Mouse (Mus musculus) spleen, postnatal 0 days (tissue): ENCODE data around the gene Rhno1. TPM values are rescaled to one million over a fixed set of nuclear protein-coding genes. Genes with fewer than 3 reads are reported as not detected.

Experiments
- polyA plus RNA-seq: library from polyadenylated mRNA; unstranded; fragments of >200 nt; fragmentation: Nextera tagmentation; extraction: Ambion mirVana; gene quantifications from 2 replicates; pipeline ENCODE4 v1.2.1, GENCODE M21; 2015

Gene Rhno1
- 73.4 and 75.4 TPM in 2 replicates for polyA plus RNA-seq

GRCm38 (mm10) chr6:128362381-128363006 is at the start of gene Rhno1, which contains the start of gene Foxm1:
Rhno1 (minus strand) TSS chr6:128362911.
Foxm1 (plus strand) TSS chr6:128362967.

DNA sequence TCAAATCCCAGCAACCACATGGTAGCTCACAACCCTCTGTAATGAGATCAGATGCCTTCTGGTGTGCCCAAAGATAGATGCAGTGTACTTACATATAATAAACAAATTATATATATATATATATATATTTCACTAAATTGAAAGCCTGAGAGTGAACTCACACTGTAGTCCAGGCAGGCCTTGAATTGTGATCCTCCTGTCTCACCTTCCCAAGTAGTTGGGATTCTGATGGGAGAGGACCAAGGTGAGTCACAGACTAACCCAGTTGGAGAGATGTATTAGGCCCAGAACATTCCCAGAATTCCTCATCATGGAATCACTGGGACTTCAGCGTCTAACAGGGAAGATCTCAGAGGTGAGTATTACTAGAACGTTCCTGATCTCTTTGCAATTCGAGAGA is 36.3 kb upstream of the Rhno1 start, which contains the start of gene Nrip2:
Nrip2 (plus strand) TSS at position 301 of the 400 bp plus-strand sequence.

DNA sequence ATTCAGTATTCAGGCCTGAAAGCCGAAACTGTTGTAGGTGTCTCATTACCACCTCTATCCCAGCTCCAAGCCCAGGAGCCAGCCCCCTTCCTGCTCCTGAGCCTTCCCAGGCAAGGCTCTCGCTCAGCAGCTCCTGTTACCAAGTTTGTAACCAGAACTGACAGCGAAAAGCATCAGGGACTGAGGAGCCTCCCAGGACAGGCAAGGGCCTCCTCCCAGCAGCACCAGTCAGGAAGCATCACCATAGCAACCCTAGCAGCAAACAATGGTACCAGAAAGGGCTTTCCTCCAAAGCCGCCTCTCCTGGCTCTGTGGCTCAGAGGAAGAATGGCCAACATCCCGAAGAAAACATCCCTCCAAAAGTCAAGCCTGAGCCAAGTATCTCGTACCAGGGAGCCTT is 12.5 kb upstream of the Rhno1 start, which contains the start of the genes Tex52 and Gm44596:
Tex52 (plus strand) TSS at position 265 of the 400 bp plus-strand sequence.
Gm44596 (plus strand) TSS at position 312 of the 400 bp plus-strand sequence.

DNA sequence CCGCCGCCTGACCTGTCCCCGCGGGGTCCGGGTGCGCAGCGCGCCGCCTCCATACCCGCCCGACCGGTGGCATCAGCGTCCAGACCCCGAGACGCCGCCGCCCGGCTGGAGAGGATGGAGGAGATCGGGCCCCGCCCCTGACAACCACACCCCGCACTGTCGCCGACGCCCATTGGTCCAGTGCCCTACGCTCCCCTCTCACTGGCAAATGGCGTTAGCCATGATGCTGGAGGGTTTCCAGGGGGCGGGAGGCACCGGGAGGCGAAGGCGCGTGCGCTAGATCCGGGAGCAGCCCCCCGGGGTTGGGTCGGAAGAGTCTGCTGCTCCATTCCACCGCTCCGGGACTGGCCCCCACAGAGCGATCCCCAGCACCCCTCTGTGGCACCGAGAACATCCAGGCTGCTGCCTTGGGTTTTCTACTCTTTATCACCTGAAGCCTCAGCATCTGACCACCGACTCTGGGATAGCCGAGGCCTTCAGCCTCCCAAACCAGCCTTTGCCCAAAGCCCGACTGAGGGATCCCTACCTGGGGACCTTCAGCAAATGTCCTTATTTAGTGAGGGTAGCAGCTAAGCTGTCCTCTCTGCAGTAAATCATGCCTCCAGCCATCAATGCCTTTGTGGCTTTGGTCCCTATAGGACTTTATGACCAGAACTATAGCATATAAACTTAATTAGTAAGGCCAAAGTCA is 6.8 kb downstream of the Rhno1 start, which contains the start of gene Tulp3:
Tulp3 (minus strand) TSS at position 126 of the 691 bp plus-strand sequence.

Other genes starting within 250 kb of the Rhno1 start
- gene Tspan9, start 219.3 kb downstream of the Rhno1 start, polyA plus RNA-seq = 23.6 and 30.8 TPM in 2 replicates
- 0.43 and 0.49 TPM in 2 replicates for gene Tead4, start 62.1 kb downstream of the Rhno1 start, polyA plus RNA-seq
- gene Tulp3, start 7.1 kb downstream of the Rhno1 start, polyA plus RNA-seq = 4.7 and 6.6 TPM in 2 replicates
- gene Foxm1, start 56 bp upstream of the Rhno1 start, polyA plus RNA-seq = 11.4 and 13.1 TPM in 2 replicates
- 0.10 TPM in 1 of 2 replicates, not detected in the other for gene Tex52, start 12.5 kb upstream of the Rhno1 start, polyA plus RNA-seq
- gene Gm44596, start 12.6 kb upstream of the Rhno1 start, polyA plus RNA-seq = not detected in 2 replicates
- 0.99 and 1.2 TPM in 2 replicates for gene Nrip2, start 36.4 kb upstream of the Rhno1 start, polyA plus RNA-seq
- gene Itfg2, start 62.0 kb upstream of the Rhno1 start, polyA plus RNA-seq = 14.2 and 16.5 TPM in 2 replicates
- gene Fkbp4, start 75.8 kb upstream of the Rhno1 start, polyA plus RNA-seq = 120 and 123 TPM in 2 replicates
- 0.16 and 0.65 TPM in 2 replicates for gene Pzp, start 163.8 kb upstream of the Rhno1 start, polyA plus RNA-seq
- not detected in 2 replicates for gene A2ml1, start 218.7 kb upstream of the Rhno1 start, polyA plus RNA-seq